Mouse (Mus musculus): ENCODE results near the gene Nedd1. TPM values are rescaled to one million over a fixed set of nuclear protein-coding genes. Genes with fewer than 3 reads are reported as not detected.

Nedd1 gene
- 10 to 100 TPM; 12.7 to 15.3 TPM for total RNA-seq (2023)

DNA sequence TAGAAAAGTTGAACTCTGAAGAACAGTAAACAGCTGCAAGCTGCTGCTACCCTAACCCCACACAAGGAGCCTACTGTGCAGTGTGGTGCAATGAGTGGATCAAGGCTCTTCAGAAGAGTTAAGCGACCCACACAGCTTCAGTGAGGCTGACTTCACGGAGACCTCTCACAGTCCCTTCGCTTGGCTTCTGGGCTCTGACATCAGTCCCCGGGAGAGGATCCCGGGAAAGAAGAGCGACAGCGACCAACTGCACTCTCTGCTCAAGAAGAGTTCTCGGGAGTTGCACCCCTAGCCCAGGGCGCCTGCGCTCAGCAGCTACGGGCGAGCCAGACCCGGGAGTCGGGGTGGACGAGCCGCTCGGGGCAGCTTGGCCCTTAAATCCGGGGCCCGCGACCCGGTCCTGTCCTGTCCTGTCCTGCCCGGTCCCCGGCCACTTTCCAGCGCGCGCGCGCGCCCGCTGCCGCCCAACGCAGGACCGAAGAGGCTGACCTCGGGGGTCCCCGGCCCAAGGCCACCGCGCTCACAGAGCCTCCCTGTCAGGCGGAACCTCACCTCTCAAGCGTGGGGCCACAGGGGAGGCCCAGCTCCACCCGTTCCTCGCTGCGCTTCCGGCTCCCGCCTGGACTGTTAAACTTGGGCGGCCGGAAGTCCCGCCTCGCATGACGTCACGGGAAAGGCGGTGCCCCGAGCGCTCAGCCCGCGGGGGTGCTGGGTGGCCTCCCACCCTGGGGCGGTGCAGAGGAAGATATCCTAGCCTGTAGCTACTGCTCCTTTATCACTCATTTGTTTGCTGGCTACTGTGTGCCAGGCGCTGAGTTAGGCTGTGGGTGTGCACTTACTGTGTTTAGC, at the start of gene Nedd1:
Nedd1 (minus strand) TSS at position 650 of the 849 bp plus-strand sequence.

Measured in monocyte, adult 59 days (primary cell).